12 mouse cellular contexts compared by ENCODE assay signal in the genomic region with DNA sequence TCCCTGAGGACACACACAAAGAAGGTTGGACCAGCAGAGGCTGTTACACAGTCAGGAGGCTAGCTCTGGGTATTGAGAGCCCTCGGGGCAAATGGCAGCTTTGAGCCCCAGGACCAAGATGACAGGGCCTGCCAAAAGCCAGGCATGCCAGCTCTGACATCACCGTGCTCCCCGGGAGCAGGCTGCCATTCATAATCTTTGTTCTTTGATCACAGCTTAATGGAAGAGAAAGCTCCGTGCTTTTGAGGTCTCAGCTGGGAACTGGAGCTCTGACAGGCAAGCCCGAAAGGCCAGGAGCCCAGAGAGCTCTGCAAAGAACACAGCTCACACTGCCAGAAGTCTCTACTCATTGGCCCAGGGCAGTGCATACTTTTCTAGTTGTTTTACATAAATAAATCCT.
DNase-seq lines count a peak whose midpoint lies in the region; ATAC-seq lines count a peak whose summit lies in the region.
"Had no signal": no experiment of that assay in that cellular context is flagged by ENCODE, and none has a peak within 500 bp of the region (broad histone marks: within the 10 kb centered on the region; RNA-seq: fewer than 3 reads in every experiment).

No protein-coding gene starts in this region.

- H3K4me2 ChIP-seq in neural tube, embryonic 13.5 days, result no peak overlapping the region
- H3K4me2 ChIP-seq in forebrain, embryonic 16.5 days (ENCODE audit: low read length), result no peak overlapping the region

- no peak overlapping the region for H3K4me3 ChIP-seq in neural tube, embryonic 13.5 days
- no peak overlapping the region for H3K4me3 ChIP-seq in forebrain, embryonic 16.5 days (replicated peaks; ENCODE audit: low read length)
- H3K4me3 ChIP-seq: myocyte had no signal

- H3K9me3 ChIP-seq in neural tube, embryonic 13.5 days, result no peaks in the 10 kb centered on the region
- no peaks in the 10 kb centered on the region for H3K9me3 ChIP-seq in forebrain, embryonic 16.5 days (ENCODE audit: control insufficient read depth, low read length)

- no peaks in the 10 kb centered on the region for H3K27me3 ChIP-seq in neural tube, embryonic 13.5 days
- no peaks in the 10 kb centered on the region for H3K27me3 ChIP-seq in forebrain, embryonic 16.5 days (replicated peaks; ENCODE audit: control insufficient read depth, insufficient read depth, low read length)

- WGBS in neural tube, embryonic 13.5 days, result 39% methylated on average over 5 of the region's 5 CpGs
- WGBS in forebrain, embryonic 16.5 days, result 7% methylated on average over 5 of the region's 5 CpGs

- ATAC-seq in neural tube, embryonic 13.5 days (ENCODE audit: low read depth), result peak; percentile 23; the same call in 1 of the 2 replicates
- ATAC-seq in forebrain, embryonic 16.5 days, result peak; percentile 95

- H3K36me3 ChIP-seq in neural tube, embryonic 13.5 days, result no peaks in the 10 kb centered on the region
- H3K36me3 ChIP-seq in forebrain, embryonic 16.5 days (ENCODE audit: control insufficient read depth, insufficient read depth), result no peaks in the 10 kb centered on the region

- H3K9ac ChIP-seq in neural tube, embryonic 13.5 days, result no peak overlapping the region
- H3K9ac ChIP-seq in forebrain, embryonic 16.5 days (replicated peaks; ENCODE audit: low read depth, low read length), result no peak overlapping the region

- intact Hi-C loops in heart, postnatal 10 days (cut with DNase I), result no loop called here

- no peak for DNase-seq in neural tube, embryonic 10.5 days (ENCODE audit: extremely low spot score, low spot score)
- peak; percentile 36 to 64 for DNase-seq in layer of hippocampus, postnatal 14 days (ENCODE audit: low spot score in 2 of 2)
- DNase-seq in right cerebral cortex, postnatal 36 days (ENCODE audit: low spot score in 2 of 2), result peak; percentile 7 to 13
- DNase-seq in heart, postnatal 10 days, result no peak
- no peak for DNase-seq in gastrocnemius, postnatal 10 days
- DNase-seq in kidney, postnatal 25 days, result no peak
- DNase-seq: embryo, embryonic 11 days; gastrocnemius, postnatal 14 days; lung, adult 2 months had no signal

- no peak overlapping the region for H3K27ac ChIP-seq in neural tube, embryonic 13.5 days (replicated peaks)
- peak overlapping the region; percentile 34; the same call in 1 of the 2 replicates for H3K27ac ChIP-seq in forebrain, embryonic 16.5 days (ENCODE audit: low read length)

- peaks cover 10% of the 10 kb centered on the region for H3K4me1 ChIP-seq in neural tube, embryonic 13.5 days (replicated peaks)
- H3K4me1 ChIP-seq in forebrain, embryonic 16.5 days (replicated peaks; ENCODE audit: control insufficient read depth, insufficient read depth, low read length), result peaks cover 9% of the 10 kb centered on the region

Comparison
In these comparisons a context has a peak if more than half of its experiments do, and no peak if none do; other contexts are left out.
1. DNase-seq: peak in layer of hippocampus, postnatal 14 days (2 of 2) and right cerebral cortex, postnatal 36 days (2 of 2); none in neural tube, embryonic 10.5 days (single experiment), heart, postnatal 10 days (0 of 2), gastrocnemius, postnatal 10 days (single experiment) and kidney, postnatal 25 days (0 of 2).